Mouse (Mus musculus) liver, embryonic 15.5 days (tissue): Measurements from ENCODE around the gene Kdm4a. TPM values are rescaled to one million over a fixed set of nuclear protein-coding genes. Genes with fewer than 3 reads are reported as not detected.

ENCODE experiments used
- ATAC-seq: fragments of 200-750 bp; cut with Nextera tagmentation; 2 replicates; pipeline ENCODE4 v1.8.0; 2017; ENCODE audit warnings: moderate number of reproducible peaks, mild to moderate bottlenecking, moderate library complexity; ENCODE audit not compliant: insufficient read depth
- H3K27ac ChIP-seq: fragments of 300-500 bp; sonication (generic); replicated peaks from 2 replicates; pipeline ENCODE4 v1.5.1; 2015; ENCODE audit warnings: mild to moderate bottlenecking, inconsistent platforms
- H3K27me3 ChIP-seq: fragments of 300-500 bp; sonication (generic); 2 replicates; pipeline ENCODE4 v1.6.1; 2015; ENCODE audit warnings: mild to moderate bottlenecking, inconsistent platforms
- H3K36me3 ChIP-seq: fragments of 300-500 bp; sonication (generic); replicated peaks from 2 replicates; pipeline ENCODE4 v1.6.1; 2015; ENCODE audit warnings: moderate library complexity, mild to moderate bottlenecking, inconsistent platforms
- H3K4me1 ChIP-seq: fragments of 300-500 bp; sonication (generic); replicated peaks from 2 replicates; pipeline ENCODE4 v1.6.1; 2015; ENCODE audit warnings: inconsistent platforms
- H3K4me2 ChIP-seq: fragments of 300-500 bp; sonication (generic); 2 replicates; pipeline ENCODE4 v1.6.1; 2015; ENCODE audit warnings: moderate library complexity, mild to moderate bottlenecking, inconsistent platforms
- H3K4me3 ChIP-seq: fragments of 300-500 bp; sonication (generic); replicated peaks from 2 replicates; pipeline ENCODE4 v1.5.1; 2015; ENCODE audit warnings: mild to moderate bottlenecking, inconsistent platforms
- H3K9ac ChIP-seq: fragments of 300-500 bp; sonication (generic); 2 replicates; pipeline ENCODE4 v1.6.1; 2015; ENCODE audit warnings: moderate library complexity, mild to moderate bottlenecking, inconsistent platforms
- H3K9me3 ChIP-seq: fragments of 300-500 bp; sonication (generic); replicated peaks from 2 replicates; pipeline ENCODE4 v1.6.1; 2016; ENCODE audit warnings: inconsistent platforms
- WGBS: fragments of 180-500 bp; shearing (Covaris S2); methylation state at CpG from one replicate; pipeline ENCODE4 v1.1.7; 2015; ENCODE audit warnings: mixed read lengths; ENCODE audit not compliant: insufficient replicate concordance; 5-methylcytosine and 5-hydroxymethylcytosine counted together
- polyA plus RNA-seq: library from polyadenylated mRNA; unstranded; fragments of >200 nt; fragmentation: Nextera tagmentation; extraction: Ambion mirVana; gene quantifications from 2 replicates; pipeline ENCODE4 v1.2.1, GENCODE M21; 2015

Kdm4a gene
- polyA plus RNA-seq, 1 experiment from 2014 or later, result 9.0 TPM

DNA sequence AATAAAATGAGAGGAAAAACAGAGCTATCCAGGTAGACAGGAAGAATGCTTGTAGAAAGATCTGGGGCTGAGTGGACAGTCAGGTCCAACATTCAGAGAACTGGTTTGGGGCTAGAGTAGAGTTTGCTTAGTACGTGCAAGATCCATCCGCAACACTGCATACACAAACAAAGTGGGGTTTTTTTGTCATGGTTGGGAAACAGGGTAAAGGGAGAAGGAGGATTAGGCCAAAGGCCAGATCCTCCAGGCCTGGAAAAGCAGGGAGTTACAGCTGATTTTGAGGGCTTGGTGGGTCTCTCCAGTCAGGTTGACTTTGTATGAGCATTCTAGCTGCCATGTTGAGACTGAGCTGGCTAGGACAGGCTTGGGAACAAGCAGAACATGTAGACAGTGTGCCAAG, 26.1 kb upstream of the Kdm4a start:
- H3K4me1 ChIP-seq, result no peaks in the 10 kb centered on the region
- 78% methylated on average over 2 of the region's 2 CpGs for WGBS
- H3K9me3 ChIP-seq, result no peaks in the 10 kb centered on the region
- peaks cover 8% of the 10 kb centered on the region; the same call in 1 of the 2 replicates for H3K36me3 ChIP-seq
- no peaks in the 10 kb centered on the region for H3K27me3 ChIP-seq
- no peak overlapping the region for H3K4me2 ChIP-seq
- peak; percentile 56 for ATAC-seq
- peak overlapping the region; percentile 74 for H3K27ac ChIP-seq
- H3K9ac ChIP-seq, result no peak overlapping the region
- H3K4me3 ChIP-seq, result no peak overlapping the region

DNA sequence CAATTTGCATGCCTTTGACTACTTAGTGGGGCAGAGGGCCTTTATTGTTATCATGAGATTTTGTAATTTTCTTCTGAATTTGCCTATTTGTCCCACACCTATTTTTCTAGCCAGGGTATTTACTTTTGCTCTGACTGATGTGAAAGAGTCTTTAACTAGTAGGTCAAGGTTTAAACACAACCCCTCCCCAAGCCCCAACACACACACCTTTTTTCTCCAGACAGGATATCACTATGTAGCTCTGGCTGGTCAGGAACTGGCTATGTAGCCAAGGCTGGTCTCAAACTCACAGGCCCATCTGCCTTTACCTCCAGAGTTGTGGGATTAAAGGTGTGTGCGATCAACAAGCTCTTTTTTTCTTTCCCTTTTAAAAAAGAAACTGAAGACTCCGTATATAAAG, 19.2 kb upstream of the Kdm4a start:
- no peak overlapping the region for H3K9ac ChIP-seq
- no peaks in the 10 kb centered on the region for H3K27me3 ChIP-seq
- H3K4me2 ChIP-seq, result no peak overlapping the region
- H3K36me3 ChIP-seq, result no peaks in the 10 kb centered on the region
- no peaks in the 10 kb centered on the region for H3K9me3 ChIP-seq
- H3K4me3 ChIP-seq, result no peak overlapping the region
- WGBS, result 59% methylated on average over 2 of the region's 2 CpGs
- H3K27ac ChIP-seq, result no peak overlapping the region
- H3K4me1 ChIP-seq, result no peaks in the 10 kb centered on the region
- no peak for ATAC-seq

DNA sequence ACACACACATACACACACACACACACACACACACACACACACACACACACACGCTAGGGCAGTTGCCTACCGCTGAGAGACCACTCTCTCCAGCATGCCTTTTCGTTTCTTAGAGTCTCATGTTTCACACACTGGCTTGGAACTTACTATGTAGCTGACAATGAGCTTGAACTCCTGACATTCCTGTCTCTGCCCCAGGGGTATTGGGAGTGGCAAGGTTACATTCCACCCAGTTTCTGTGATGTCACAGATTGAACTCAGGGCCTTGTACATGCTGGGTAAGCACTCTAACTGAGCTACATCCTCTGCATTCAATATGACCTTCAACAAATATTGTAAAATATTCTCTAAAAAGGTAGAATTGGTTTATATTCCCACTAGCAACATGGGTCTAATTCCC, 18.8 kb upstream of the Kdm4a start:
- 72% methylated on average over 3 of the region's 3 CpGs for WGBS
- H3K27ac ChIP-seq, result no peak overlapping the region
- no peak for ATAC-seq

DNA sequence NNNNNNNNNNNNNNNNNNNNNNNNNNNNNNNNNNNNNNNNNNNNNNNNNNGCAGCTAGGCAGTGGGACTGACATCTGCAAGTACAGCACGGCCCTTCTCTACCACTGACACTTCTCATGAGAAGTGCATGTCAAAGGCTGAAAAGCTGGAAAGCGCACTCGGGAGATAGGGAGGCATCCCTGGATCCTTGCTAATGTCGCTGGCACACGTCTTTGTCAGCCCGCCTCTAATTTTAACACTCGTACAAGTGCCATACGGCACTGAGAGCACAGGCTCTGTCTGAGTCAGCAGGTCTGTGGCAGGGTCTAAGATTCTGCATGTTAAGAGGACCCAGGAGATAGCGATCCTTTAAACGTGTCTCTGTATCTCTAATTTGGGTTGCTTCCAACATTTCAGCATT, 16.3 kb upstream of the Kdm4a start:
- ATAC-seq, result no peak
- no peaks in the 10 kb centered on the region for H3K9me3 ChIP-seq
- H3K27me3 ChIP-seq, result no peaks in the 10 kb centered on the region
- no peak overlapping the region for H3K27ac ChIP-seq
- WGBS, result 73% methylated on average over 10 of the region's 10 CpGs
- H3K4me2 ChIP-seq, result no peak overlapping the region
- no peak overlapping the region for H3K9ac ChIP-seq
- no peak overlapping the region for H3K4me3 ChIP-seq
- H3K4me1 ChIP-seq, result no peaks in the 10 kb centered on the region
- no peaks in the 10 kb centered on the region for H3K36me3 ChIP-seq

More for the DNA sequence above, 18.8 kb upstream of the Kdm4a start:
- Histone ChIP-seq H3K36me3 (no peaks in the 10 kb centered on the region), H3K4me3 (no peak overlapping the region), H3K27me3 (no peaks in the 10 kb centered on the region), H3K9me3 (no peaks in the 10 kb centered on the region), H3K4me2 (no peak overlapping the region), H3K4me1 (no peaks in the 10 kb centered on the region), H3K9ac (no peak overlapping the region)

DNA sequence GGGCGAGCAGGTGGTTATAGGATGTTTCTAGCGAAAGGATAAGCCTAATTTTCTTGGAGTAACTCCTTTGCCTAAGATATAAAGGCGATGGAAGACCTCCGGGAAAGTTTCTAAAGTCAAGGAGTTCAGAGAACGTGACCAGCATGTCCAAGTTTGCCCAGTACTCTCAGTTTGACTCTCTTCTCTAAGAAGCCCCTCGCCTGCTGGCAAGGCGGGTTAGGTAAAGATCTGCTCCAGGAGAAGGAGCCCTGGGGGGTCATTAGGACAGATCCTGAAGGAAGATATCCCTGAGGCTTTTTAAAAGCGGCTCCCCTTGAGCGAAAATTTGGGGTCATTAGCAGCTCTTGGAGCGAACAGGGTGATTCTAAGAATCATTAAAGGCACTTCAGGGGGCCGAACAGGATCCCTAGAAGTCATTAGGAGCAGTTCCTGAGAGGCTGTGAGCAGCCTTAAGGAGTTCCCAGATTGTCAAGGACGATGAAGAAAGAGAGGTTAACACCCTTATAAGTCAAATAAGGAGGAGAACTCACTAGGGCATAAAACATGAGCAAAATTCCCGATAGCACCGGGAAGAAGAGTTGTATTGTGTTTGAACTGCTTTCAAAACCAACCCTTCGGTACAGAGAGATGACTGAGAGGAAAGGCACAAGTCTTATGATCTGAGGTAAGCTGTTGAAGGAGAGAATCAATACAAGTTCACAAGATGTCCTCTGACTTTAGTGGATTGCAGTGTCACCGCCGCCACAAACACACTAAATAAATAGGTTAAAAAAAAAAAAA, 648 bp upstream of the Kdm4a start:
- Histone ChIP-seq H3K9ac (peak overlapping the region; percentile 80), H3K9me3 (no peaks in the 10 kb centered on the region), H3K27ac (peak overlapping the region; percentile 94), H3K36me3 (peaks cover 19% of the 10 kb centered on the region), H3K4me2 (peak overlapping the region; percentile 90), H3K4me1 (peaks cover 16% of the 10 kb centered on the region), H3K27me3 (no peaks in the 10 kb centered on the region), H3K4me3 (peak overlapping the region; percentile 74)
- ATAC-seq, result no peak
- 15% methylated on average over 17 of the region's 17 CpGs for WGBS

- H3K4me2 ChIP-seq, result peak overlapping the region; percentile 90
- under 1% methylated on average over 12 of the region's 12 CpGs for WGBS
- H3K4me1 ChIP-seq, result peaks cover 16% of the 10 kb centered on the region
- H3K9ac ChIP-seq, result peak overlapping the region; percentile 80
- H3K27me3 ChIP-seq, result no peaks in the 10 kb centered on the region
- no peaks in the 10 kb centered on the region for H3K9me3 ChIP-seq
- H3K4me3 ChIP-seq, result peak overlapping the region; percentile 74
- ATAC-seq, result no peak
- H3K27ac ChIP-seq, result peak overlapping the region; percentile 94
- H3K36me3 ChIP-seq, result peaks cover 34% of the 10 kb centered on the region
Measured at GRCm38 (mm10) chr4:118178952-118179466, 834 bp downstream of the Kdm4a start.

DNA sequence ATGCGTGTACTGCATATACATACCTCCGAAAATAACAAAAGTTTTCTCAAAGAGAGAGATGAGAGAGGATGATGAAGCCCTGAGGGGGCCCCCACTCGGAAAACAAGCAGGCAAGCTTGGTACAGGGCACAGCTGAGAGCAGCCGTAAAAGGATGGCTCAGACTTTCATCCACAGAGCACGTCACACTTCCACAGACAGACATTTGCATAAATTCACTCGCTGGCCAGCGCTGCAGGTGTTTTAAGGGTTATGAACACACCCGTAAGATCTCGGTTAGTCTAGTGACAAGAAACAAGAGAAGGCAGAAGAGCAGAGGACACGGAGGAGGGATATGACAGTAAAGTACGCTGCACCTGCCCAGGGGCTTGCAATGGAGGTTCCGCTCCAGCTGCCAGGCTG, 7.4 kb downstream of the Kdm4a start:
- no peak overlapping the region for H3K4me3 ChIP-seq
- H3K27ac ChIP-seq, result no peak overlapping the region
- H3K36me3 ChIP-seq, result peaks cover 100% of the 10 kb centered on the region
- H3K4me2 ChIP-seq, result no peak overlapping the region
- 83% methylated on average over 12 of the region's 12 CpGs for WGBS
- no peaks in the 10 kb centered on the region for H3K4me1 ChIP-seq
- H3K9me3 ChIP-seq, result no peaks in the 10 kb centered on the region
- ATAC-seq, result no peak
- H3K27me3 ChIP-seq, result no peaks in the 10 kb centered on the region
- no peak overlapping the region for H3K9ac ChIP-seq

GRCm38 (mm10) chr4:118171006-118171405, 8.8 kb downstream of the Kdm4a start:
- Histone ChIP-seq H3K9me3 (no peaks in the 10 kb centered on the region), H3K27me3 (no peaks in the 10 kb centered on the region), H3K4me3 (no peak overlapping the region), H3K9ac (no peak overlapping the region), H3K4me2 (no peak overlapping the region), H3K4me1 (no peaks in the 10 kb centered on the region), H3K36me3 (peaks cover 100% of the 10 kb centered on the region), H3K27ac (no peak overlapping the region)
- ATAC-seq, result no peak
- WGBS, result 86% methylated on average over 9 of the region's 9 CpGs

DNA sequence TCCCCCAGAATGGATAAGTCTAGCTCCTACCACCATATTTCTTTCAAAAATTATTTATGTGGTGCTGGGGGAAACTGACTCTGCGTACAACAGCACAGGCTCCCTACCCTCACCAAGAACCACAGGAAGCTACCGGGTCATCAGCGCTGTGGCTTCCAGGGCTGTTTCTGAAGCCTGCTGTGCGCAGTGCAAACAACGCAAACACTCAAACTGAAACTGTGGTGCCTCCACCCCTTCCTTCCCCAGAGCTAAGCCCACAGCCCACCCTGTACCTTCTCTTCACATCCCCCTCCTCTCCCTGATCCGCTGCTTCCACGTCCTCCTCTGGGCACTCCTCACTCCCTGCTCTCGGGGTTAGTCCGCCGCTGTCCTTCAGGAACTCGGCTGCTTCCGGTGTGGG, 17.7 kb downstream of the Kdm4a start:
- 91% methylated on average over 12 of the region's 12 CpGs for WGBS
- Histone ChIP-seq H3K4me2 (no peak overlapping the region), H3K4me3 (no peak overlapping the region), H3K4me1 (no peaks in the 10 kb centered on the region), H3K9me3 (no peaks in the 10 kb centered on the region), H3K9ac (no peak overlapping the region), H3K27ac (no peak overlapping the region), H3K36me3 (peaks cover 95% of the 10 kb centered on the region), H3K27me3 (no peaks in the 10 kb centered on the region)
- ATAC-seq, result no peak

GRCm38 (mm10) chr4:118157666-118158065, 22.2 kb downstream of the Kdm4a start:
- 89% methylated on average over 3 of the region's 3 CpGs for WGBS
- H3K9me3 ChIP-seq, result no peaks in the 10 kb centered on the region
- no peak overlapping the region for H3K9ac ChIP-seq
- peaks cover 91% of the 10 kb centered on the region for H3K36me3 ChIP-seq
- no peak overlapping the region for H3K4me2 ChIP-seq
- no peak overlapping the region for H3K27ac ChIP-seq
- no peaks in the 10 kb centered on the region for H3K4me1 ChIP-seq
- ATAC-seq, result no peak
- no peak overlapping the region for H3K4me3 ChIP-seq
- H3K27me3 ChIP-seq, result no peaks in the 10 kb centered on the region

- H3K4me2 ChIP-seq, result no peak overlapping the region
- no peaks in the 10 kb centered on the region for H3K9me3 ChIP-seq
- no peaks in the 10 kb centered on the region for H3K27me3 ChIP-seq
- peaks cover 90% of the 10 kb centered on the region for H3K36me3 ChIP-seq
- no peak for ATAC-seq
- 86% methylated on average over 15 of the region's 15 CpGs for WGBS
- H3K4me3 ChIP-seq, result no peak overlapping the region
- H3K4me1 ChIP-seq, result no peaks in the 10 kb centered on the region
- no peak overlapping the region for H3K9ac ChIP-seq
- H3K27ac ChIP-seq, result no peak overlapping the region
Measured at GRCm38 (mm10) chr4:118156559-118156958, 23.3 kb downstream of the Kdm4a start.

- no peaks in the 10 kb centered on the region for H3K4me1 ChIP-seq
- no peaks in the 10 kb centered on the region for H3K27me3 ChIP-seq
- H3K4me3 ChIP-seq, result no peak overlapping the region
- H3K9me3 ChIP-seq, result no peaks in the 10 kb centered on the region
- no peak overlapping the region for H3K27ac ChIP-seq
- no peak overlapping the region for H3K4me2 ChIP-seq
- no peak overlapping the region for H3K9ac ChIP-seq
- peaks cover 89% of the 10 kb centered on the region for H3K36me3 ChIP-seq
- no peak for ATAC-seq
- WGBS, result 61% methylated on average over 5 of the region's 5 CpGs
Measured at GRCm38 (mm10) chr4:118154889-118155288, 25.0 kb downstream of the Kdm4a start.
